Mouse (Mus musculus) stomach, embryonic 15.5 days (tissue): ENCODE results near the gene Obscn. TPM values are rescaled to one million over a fixed set of nuclear protein-coding genes. Genes with fewer than 3 reads are reported as not detected.

ENCODE experiments used
- ATAC-seq: fragments of 200-750 bp; cut with Nextera tagmentation; 2 replicates; pipeline ENCODE4 v1.8.0; 2017; ENCODE audit warnings: low read depth, moderate number of reproducible peaks, moderate TSS enrichment; ENCODE audit not compliant: insufficient read depth, low FRiP score
- H3K27ac ChIP-seq: fragments of 300-500 bp; sonication (generic); 2 replicates; pipeline ENCODE4 v1.5.1; 2015; ENCODE audit warnings: mild to moderate bottlenecking, inconsistent platforms
- H3K27me3 ChIP-seq: fragments of 300-500 bp; sonication (generic); replicated peaks from 2 replicates; pipeline ENCODE4 v1.6.1; 2015; ENCODE audit warnings: inconsistent platforms
- H3K36me3 ChIP-seq: fragments of 300-500 bp; sonication (generic); 2 replicates; pipeline ENCODE4 v1.6.1; 2015; ENCODE audit warnings: inconsistent platforms
- H3K4me1 ChIP-seq: fragments of 300-500 bp; sonication (generic); 2 replicates; pipeline ENCODE4 v1.6.1; 2015; ENCODE audit warnings: inconsistent platforms
- H3K4me2 ChIP-seq: fragments of 300-500 bp; sonication (generic); 2 replicates; pipeline ENCODE4 v1.6.1; 2015; ENCODE audit warnings: mild to moderate bottlenecking, inconsistent platforms
- H3K4me3 ChIP-seq: fragments of 300-500 bp; sonication (generic); replicated peaks from 2 replicates; pipeline ENCODE4 v1.5.1; 2015; ENCODE audit warnings: inconsistent platforms
- H3K9ac ChIP-seq: fragments of 300-500 bp; sonication (generic); 2 replicates; pipeline ENCODE4 v1.6.1; 2015; ENCODE audit warnings: inconsistent platforms
- H3K9me3 ChIP-seq: fragments of 300-500 bp; sonication (generic); 2 replicates; pipeline ENCODE4 v1.6.1; 2016; ENCODE audit warnings: inconsistent platforms
- WGBS: fragments of 180-500 bp; shearing (Covaris S2); methylation state at CpG from one replicate; pipeline ENCODE4 v1.1.7; 2015; 5-methylcytosine and 5-hydroxymethylcytosine counted together
- polyA plus RNA-seq: library from polyadenylated mRNA; unstranded; fragments of >200 nt; fragmentation: Nextera tagmentation; extraction: Ambion mirVana; gene quantifications from 2 replicates; pipeline ENCODE4 v1.2.1, GENCODE M21; 2015

The Obscn gene
- polyA plus RNA-seq, 1 experiment from 2014 or later, result 0.80 TPM

DNA sequence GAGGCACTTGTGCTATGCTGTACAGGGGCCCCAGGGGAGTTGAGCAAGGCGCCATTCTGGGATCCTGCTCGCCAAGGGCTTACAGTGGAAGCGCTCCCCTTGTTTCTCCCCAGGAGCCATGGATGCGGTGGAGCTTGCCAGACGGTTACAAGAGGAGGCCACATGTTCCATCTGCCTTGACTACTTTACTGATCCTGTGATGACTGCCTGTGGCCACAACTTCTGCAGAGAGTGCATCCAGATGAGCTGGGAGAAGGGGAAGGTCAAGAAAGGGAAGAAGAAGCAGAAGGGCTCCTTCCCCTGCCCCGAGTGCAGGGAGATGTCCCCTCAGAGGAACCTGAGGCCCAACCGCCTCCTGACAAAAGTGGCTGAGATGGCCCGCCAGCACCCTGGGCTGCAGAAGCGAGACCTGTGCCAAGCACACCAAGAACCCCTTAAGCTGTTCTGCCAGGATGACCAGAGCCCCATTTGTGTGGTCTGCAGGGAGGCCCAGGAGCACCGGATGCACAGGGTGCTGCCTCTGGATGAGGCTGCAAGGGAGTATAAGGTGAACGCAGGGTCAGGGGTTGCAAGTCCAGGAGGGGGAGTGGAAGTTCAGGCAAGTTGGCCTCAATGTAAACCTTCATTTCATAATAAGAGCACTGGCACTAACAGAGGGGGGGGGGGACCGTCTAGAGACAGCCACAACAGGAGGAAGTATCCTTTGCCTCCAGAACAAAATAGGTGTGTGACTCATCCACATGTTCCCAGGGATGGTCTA lies 171.0 kb downstream of the Obscn start:
- Histone ChIP-seq H3K36me3 (no peaks in the 10 kb centered on the region), H3K27ac (no peak overlapping the region), H3K27me3 (peaks cover 8% of the 10 kb centered on the region; the same call in 1 of the 2 replicates), H3K4me2 (no peak overlapping the region), H3K4me1 (0 out of 2 replicates have a peak, but pooled peaks cover 11% of the 10 kb centered on the region), H3K4me3 (no peak overlapping the region), H3K9ac (no peak overlapping the region), H3K9me3 (no peaks in the 10 kb centered on the region)
- ATAC-seq, result no peak
- WGBS, result 44% methylated on average over 12 of the region's 12 CpGs

DNA sequence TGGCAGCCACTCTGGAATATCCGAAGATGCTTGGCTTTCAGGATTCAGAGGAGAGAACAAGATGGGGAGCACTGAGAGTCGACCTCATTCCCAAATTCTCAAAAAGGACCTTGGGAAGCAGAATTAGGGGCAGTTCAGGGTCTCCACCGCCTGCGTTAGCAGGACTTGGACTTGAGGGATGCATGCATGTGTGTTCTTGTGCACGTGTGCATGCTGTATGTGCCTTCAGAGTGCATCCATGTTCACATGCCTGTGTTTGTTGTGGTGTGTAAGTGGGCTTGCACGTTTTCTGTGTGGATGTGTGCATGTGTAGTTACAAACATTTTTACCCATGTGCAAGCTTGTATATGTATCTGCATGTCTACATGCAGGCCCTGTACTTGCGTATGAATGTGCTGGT lies 172.0 kb downstream of the Obscn start:
- Histone ChIP-seq H3K9ac (no peak overlapping the region), H3K27ac (no peak overlapping the region), H3K9me3 (no peaks in the 10 kb centered on the region), H3K4me1 (0 out of 2 replicates have a peak, but pooled peaks cover 9% of the 10 kb centered on the region), H3K4me3 (no peak overlapping the region), H3K27me3 (peaks cover 8% of the 10 kb centered on the region; the same call in 1 of the 2 replicates), H3K36me3 (no peaks in the 10 kb centered on the region), H3K4me2 (no peak overlapping the region)
- ATAC-seq, result no peak
- 88% methylated on average over 7 of the region's 7 CpGs for WGBS

DNA sequence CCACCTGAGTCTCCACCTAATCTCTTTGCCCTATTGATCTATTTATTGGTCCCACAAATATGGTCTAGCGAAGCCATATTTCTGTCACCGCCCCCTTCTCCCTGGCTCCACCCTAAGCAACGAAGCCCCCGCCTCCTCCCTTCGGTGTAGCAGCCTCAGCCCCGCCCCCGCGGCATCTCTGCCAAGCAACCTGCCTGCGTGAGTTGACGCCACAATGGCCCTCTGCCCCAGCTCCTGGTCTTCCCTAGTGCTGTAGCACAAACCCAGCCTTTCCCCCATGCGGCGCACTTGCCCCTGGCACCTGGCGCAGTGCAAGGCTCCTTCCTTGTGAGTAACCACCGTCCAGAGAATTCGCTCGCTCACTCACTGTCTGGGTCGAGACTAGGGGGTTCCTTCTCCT lies 172.7 kb downstream of the Obscn start:
- H3K4me1 ChIP-seq, result 0 out of 2 replicates have a peak, but pooled peaks cover 11% of the 10 kb centered on the region
- ATAC-seq, result no peak
- peaks cover 8% of the 10 kb centered on the region; the same call in 1 of the 2 replicates for H3K27me3 ChIP-seq
- no peak overlapping the region for H3K9ac ChIP-seq
- WGBS, result 35% methylated on average over 17 of the region's 17 CpGs
- no peaks in the 10 kb centered on the region for H3K9me3 ChIP-seq
- 0 out of 2 replicates have a peak overlapping the region, but pooled peaks have one; percentile 3 for H3K4me2 ChIP-seq
- H3K4me3 ChIP-seq, result no peak overlapping the region
- no peak overlapping the region for H3K27ac ChIP-seq
- no peaks in the 10 kb centered on the region for H3K36me3 ChIP-seq

DNA sequence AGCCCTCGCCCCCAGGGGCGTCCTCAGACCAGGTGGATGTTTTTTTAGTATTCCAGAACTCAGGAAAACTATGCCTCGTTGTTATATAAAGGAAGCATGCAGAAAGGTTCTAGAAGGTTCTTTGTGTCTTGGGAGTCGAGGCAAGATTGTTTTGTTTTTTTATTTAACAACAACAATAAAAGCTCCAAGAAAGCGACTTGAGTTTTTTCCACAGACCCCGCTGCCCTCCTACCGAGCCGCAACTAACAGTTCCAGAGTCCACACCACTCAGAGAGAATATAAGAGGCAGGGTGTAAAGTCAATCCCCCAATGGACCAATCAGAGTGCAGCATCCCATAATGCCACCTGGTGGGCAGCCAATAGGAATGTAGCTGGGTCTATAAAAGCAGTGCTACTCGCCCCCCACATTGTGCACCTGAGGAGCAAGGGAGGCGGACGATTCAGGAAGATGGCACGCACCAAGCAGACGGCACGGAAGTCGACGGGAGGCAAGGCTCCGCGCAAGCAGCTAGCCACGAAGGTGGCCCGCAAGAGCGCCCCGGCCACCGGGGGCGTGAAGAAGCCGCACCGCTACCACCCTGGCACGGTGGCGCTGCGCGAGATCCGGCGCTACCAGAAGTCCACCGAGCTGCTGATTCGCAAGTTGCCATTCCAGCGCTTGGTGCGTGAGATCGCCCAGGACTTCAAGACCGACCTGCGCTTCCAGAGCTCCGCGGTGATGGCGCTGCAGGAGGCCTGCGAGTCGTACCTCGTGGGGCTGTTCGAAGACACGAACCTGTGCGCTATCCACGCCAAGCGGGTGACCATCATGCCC lies 174.6 kb downstream of the Obscn start:
- 58% methylated on average over 50 of the region's 50 CpGs for WGBS
- H3K27me3 ChIP-seq, result peaks cover 8% of the 10 kb centered on the region; the same call in 1 of the 2 replicates
- ATAC-seq, result no peak
- no peaks in the 10 kb centered on the region for H3K9me3 ChIP-seq
- no peak overlapping the region for H3K27ac ChIP-seq
- peaks cover 24% of the 10 kb centered on the region for H3K4me1 ChIP-seq
- no peak overlapping the region for H3K9ac ChIP-seq
- no peak overlapping the region for H3K4me2 ChIP-seq
- peaks cover 8% of the 10 kb centered on the region; the same call in 1 of the 2 replicates for H3K36me3 ChIP-seq
- H3K4me3 ChIP-seq, result no peak overlapping the region

DNA sequence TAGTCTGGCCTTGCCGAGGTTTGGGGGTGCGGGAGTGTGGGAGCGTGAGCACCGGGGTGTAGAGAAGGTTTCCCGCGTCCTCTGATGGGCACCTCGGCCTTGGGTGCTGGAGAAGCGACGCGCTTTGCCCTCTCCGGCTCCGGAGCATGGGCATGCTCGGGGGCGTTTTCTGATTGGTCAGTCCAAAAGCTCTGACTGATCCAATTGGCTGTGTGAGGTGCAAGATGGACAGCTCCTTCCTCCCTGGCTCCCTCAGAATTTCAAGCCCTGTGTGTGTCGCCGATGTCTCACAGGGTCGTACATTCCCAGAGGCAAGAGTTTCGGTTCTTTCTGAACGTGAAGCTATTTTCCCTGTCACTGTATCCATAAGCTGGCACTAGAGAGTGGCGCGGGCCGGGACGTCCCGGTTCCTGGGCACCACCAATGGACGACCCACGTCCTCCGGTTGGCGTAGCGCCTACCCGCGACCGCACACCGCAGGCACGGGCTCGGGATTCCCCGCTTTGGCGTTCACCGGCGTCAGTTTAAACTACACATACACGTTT lies 176.2 kb downstream of the Obscn start:
- H3K4me1 ChIP-seq, result peaks cover 24% of the 10 kb centered on the region
- H3K4me2 ChIP-seq, result peak overlapping the region; percentile 73
- WGBS, result 4% methylated on average over 40 of the region's 40 CpGs
- peak; percentile 86 for ATAC-seq
- H3K27ac ChIP-seq, result peak overlapping the region; percentile 21; the same call in 1 of the 2 replicates
- peaks cover 8% of the 10 kb centered on the region; the same call in 1 of the 2 replicates for H3K36me3 ChIP-seq
- H3K9me3 ChIP-seq, result no peaks in the 10 kb centered on the region
- H3K27me3 ChIP-seq, result peaks cover 8% of the 10 kb centered on the region; the same call in 1 of the 2 replicates
- peak overlapping the region; percentile 42 for H3K4me3 ChIP-seq
- H3K9ac ChIP-seq, result no peak overlapping the region; the same call in 1 of the 2 replicates

DNA sequence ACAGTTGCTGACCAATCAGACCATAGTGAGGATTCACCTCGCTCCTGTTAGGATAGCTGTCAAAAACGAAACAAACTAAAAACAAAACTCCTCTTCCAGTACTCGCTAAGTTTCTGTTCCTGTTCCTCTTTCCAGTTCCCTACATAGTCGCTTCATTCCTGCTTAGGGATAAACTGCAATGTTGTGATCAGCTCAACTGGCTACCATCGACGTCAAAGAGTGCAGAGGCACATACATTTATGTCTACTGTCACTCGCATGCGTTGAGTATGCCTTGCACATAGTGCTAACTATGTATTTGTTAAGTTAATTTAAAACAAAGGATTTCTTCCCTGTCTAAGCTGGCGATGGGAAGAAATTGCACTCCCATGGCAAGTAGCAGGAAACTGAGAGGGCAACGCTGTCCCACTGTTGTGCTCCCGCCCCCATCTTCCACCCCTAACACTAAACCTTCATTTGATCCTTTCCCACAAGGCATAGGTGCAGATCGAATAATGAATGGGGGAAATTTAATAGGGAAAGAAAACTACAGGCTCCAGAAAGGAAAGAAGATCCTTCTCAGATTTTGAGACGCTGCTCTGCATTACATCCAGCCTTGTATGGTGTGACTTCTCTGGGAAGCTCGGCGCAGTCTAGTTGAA lies 176.9 kb downstream of the Obscn start:
- H3K4me1 ChIP-seq, result peaks cover 24% of the 10 kb centered on the region
- H3K36me3 ChIP-seq, result peaks cover 8% of the 10 kb centered on the region; the same call in 1 of the 2 replicates
- H3K27ac ChIP-seq, result peak overlapping the region; percentile 21; the same call in 1 of the 2 replicates
- no peak overlapping the region for H3K9ac ChIP-seq
- H3K27me3 ChIP-seq, result peaks cover 8% of the 10 kb centered on the region; the same call in 1 of the 2 replicates
- 32% methylated on average over 15 of the region's 15 CpGs for WGBS
- ATAC-seq, result no peak
- H3K4me3 ChIP-seq, result peak overlapping the region; percentile 42
- H3K9me3 ChIP-seq, result no peaks in the 10 kb centered on the region
- peak overlapping the region; percentile 73 for H3K4me2 ChIP-seq

DNA sequence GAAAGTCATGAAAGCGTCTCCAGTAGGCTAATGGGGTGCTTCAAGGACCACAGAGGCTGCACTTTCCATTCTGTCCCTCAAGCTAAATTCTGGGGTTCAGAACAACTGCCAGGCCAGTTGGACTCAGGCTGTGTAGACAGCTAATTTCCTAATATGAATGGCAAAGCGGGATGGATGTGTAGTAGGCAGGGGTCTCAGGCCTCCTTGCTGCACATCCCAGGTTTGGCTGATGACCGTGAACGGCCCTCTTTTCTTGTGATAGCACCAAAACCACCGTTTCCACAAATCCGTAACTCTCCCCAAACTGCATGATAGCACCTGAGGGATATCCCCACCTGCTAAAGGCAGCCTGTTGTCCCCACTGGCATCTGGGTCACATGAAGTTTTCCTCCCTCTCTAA lies 177.7 kb downstream of the Obscn start:
- Histone ChIP-seq H3K9me3 (no peaks in the 10 kb centered on the region), H3K9ac (no peak overlapping the region), H3K4me1 (peaks cover 25% of the 10 kb centered on the region), H3K36me3 (peaks cover 8% of the 10 kb centered on the region; the same call in 1 of the 2 replicates), H3K4me3 (no peak overlapping the region), H3K4me2 (no peak overlapping the region; the same call in 1 of the 2 replicates), H3K27ac (no peak overlapping the region), H3K27me3 (peaks cover 8% of the 10 kb centered on the region; the same call in 1 of the 2 replicates)
- no peak for ATAC-seq
- 87% methylated on average over 6 of the region's 6 CpGs for WGBS

DNA sequence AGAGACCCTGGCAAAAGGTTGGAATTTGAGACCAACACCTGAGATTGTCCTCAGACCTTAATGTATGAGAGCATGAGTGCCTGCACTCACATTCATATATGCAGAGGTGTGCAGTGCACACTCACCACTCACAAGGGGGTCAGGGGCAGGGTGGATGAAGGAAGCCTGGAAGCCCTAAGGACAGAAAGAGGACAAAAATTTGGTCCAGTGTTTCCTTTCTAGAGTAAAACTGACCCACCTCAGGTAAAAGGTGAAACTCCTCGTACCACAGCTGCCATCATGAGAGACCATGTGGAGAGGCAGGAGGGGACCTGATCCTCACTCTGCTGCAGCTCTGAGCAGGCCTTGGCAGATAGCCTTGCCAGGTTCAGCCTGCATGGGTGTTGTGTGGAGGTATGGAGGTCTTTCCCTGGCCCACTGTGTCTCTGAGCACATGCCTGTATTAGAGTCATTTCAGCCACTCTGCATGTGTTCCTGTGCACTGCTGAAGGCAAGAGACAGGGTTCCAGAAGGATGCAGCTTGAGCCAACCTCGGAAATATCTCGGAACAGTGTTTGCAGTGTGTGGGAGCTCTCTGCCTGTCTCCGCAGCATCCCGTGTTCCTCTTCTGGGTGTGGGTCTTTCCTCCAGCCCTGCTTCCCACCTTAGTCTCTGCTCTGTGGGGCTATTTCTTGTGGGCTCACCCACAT lies 178.8 kb downstream of the Obscn start:
- H3K4me1 ChIP-seq, result peaks cover 27% of the 10 kb centered on the region
- no peak for ATAC-seq
- WGBS, result 75% methylated on average over 5 of the region's 5 CpGs
- H3K36me3 ChIP-seq, result peaks cover 8% of the 10 kb centered on the region; the same call in 1 of the 2 replicates
- H3K9me3 ChIP-seq, result no peaks in the 10 kb centered on the region
- H3K4me3 ChIP-seq, result peak overlapping the region; percentile 60; the same call in 1 of the 2 replicates
- H3K4me2 ChIP-seq, result peak overlapping the region; percentile 95
- H3K27ac ChIP-seq, result no peak overlapping the region
- H3K27me3 ChIP-seq, result peaks cover 8% of the 10 kb centered on the region; the same call in 1 of the 2 replicates
- no peak overlapping the region for H3K9ac ChIP-seq

DNA sequence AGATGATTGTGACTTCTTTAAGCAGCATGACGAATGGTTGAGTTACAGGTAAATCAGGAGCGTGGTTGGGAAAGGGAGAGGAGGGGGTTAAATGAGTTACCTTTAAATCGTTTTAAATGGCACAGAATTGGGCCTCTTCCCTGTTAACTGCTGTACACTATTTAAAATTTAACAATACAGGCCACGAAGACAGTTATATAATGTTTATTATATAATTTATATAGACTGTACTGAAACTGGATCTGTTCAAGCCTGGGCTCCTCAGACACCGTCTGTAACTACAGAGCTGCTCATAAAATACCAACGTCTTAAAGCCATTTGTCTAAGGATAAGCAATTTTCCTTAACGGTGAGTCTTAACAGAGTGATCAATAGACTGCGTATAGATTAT lies 180.3 kb downstream of the Obscn start:
- no peak for ATAC-seq
- whole genome bisulfite sequencing, result 13% methylated on average over 8 of the region's 8 CpGs
- H3K27ac ChIP-seq, result peak overlapping the region; percentile 100

DNA sequence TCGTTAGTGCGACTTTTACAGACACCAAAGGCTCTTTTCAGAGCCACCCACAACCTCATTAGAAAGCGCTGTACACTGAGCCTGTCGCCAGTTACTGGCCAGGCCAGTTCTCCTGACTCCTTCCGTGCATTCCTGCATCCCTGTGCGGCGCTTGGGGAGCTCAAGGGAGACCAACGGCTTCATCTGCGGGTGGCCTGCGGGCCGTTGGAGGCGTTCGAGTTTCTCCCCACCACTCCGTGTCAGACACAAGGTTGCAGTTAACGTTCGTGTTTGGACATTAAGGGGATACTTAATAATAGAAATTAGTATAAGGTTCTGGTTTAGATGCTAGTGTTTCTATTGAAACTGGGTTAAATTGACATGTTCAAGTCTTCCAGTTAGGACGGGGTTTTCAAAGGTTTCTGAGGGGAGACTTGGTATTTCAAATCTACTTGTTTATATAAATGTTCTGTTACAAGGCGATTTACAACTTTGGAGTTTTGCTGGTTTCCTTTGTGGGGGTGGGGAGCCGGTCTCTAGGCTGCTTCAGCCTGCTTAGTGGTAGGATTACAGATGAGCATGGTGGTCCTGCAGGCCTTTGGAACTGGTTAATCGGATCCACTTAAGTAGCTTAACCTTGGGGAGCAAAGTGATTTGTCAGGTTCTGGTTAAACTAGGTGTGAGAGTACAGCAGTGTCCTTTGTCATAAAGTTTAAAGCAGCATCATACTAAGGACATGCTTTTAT lies 180.9 kb downstream of the Obscn start:
- Histone ChIP-seq H3K9me3 (no peaks in the 10 kb centered on the region), H3K9ac (peak overlapping the region; percentile 62), H3K27me3 (no peaks in the 10 kb centered on the region), H3K4me3 (peak overlapping the region; percentile 60), H3K27ac (peak overlapping the region; percentile 100), H3K4me2 (peak overlapping the region; percentile 95), H3K36me3 (peaks cover 8% of the 10 kb centered on the region; the same call in 1 of the 2 replicates), H3K4me1 (peaks cover 27% of the 10 kb centered on the region)
- WGBS, result under 1% methylated on average over 20 of the region's 20 CpGs
- ATAC-seq, result peak; percentile 28; the same call in 1 of the 2 replicates

More for the DNA sequence above, 180.3 kb downstream of the Obscn start:
- no peaks in the 10 kb centered on the region for H3K9me3 ChIP-seq
- peak overlapping the region; percentile 95 for H3K4me2 ChIP-seq
- no peaks in the 10 kb centered on the region for H3K27me3 ChIP-seq
- peak overlapping the region; percentile 62 for H3K9ac ChIP-seq
- peak overlapping the region; percentile 60 for H3K4me3 ChIP-seq
- peaks cover 27% of the 10 kb centered on the region for H3K4me1 ChIP-seq
- peaks cover 8% of the 10 kb centered on the region; the same call in 1 of the 2 replicates for H3K36me3 ChIP-seq
